Mouse (Mus musculus): ENCODE results near the gene Psg19. TPM values are rescaled to one million over a fixed set of nuclear protein-coding genes. Genes with fewer than 3 reads are reported as not detected.
A peak's percentile ranks its signal among the peaks of the same experiment; 100 is the strongest.

Gene Psg19
- not detected in 2 replicates for polyA plus RNA-seq (2012; rRNA removed)

DNA sequence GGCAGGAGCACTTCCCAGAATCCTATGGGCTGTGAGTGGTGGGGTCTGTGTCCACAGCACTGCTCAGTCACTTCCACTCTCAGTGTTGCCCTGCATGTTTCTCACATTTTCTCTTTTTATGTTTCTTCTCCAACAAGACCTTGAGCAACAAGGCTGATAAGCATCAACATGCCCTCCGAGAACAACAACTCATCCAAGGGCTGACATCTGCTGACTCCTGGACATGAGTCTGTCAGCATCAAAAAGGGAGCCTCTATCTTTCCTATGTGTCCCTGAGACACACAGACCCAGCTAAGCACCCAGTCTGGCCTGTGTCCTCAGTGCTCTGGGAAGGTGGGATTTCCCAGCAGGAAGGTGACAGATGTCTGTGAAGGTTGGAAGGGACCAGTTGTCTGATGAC lies at the start of gene Psg19:
TSS of gene Psg19 (minus strand) at position 101 of the 400 bp plus-strand sequence.
- DNase-seq (ENCODE audit: low read depth in 1 of 2, low spot score in 2 of 2), result no peak
- H3K27ac ChIP-seq (ENCODE audit: insufficient read depth, low read length), result no peak within 1 kb of the TSS
- H3K36me3 ChIP-seq (ENCODE audit: control insufficient read depth, insufficient read depth, low read length), result no peaks in the 10 kb centered on the region
- no peak within 1 kb of the TSS for H3K4me3 ChIP-seq (ENCODE audit: extremely low read depth, insufficient read depth, insufficient read length)
- H3K27me3 ChIP-seq (ENCODE audit: control insufficient read depth, insufficient read depth, low read length), result no peaks in the 10 kb centered on the region
- TF ChIP-seq CTCF (IDR thresholded peaks at IDR 0.05; ENCODE audit: extremely low read depth, insufficient read depth, insufficient read length, insufficient replicate concordance) (no peak), POLR2A (IDR thresholded peaks at IDR 0.05; ENCODE audit: low read depth, low read length) (no peak)
- H3K4me1 ChIP-seq (ENCODE audit: control insufficient read depth, insufficient read depth, insufficient read length), result no peaks in the 10 kb centered on the region
- WGBS, result 80% methylated on average over 1 of the region's 1 CpGs

DNA sequence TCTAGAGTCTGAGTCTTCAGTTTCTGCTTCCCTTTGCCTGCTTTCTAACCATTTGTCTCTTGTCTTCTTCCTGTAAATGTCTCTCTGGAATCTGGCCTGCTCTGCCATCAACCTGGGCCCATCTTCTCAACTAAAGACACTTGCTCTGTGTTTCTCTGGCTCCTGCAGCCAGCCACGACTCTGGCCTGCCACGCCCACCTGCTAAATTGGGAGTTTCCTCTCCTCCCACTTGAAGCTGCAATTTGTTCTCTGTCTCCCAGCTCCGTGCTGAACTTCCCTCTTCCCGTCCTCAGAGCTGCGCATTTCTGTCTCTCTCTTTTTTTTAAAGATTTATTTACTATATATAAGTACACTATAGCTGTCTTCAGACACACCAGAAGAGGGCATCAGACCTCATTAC lies 46.5 kb upstream of the Psg19 start:
- H3K27me3 ChIP-seq (ENCODE audit: control insufficient read depth, insufficient read depth, low read length), result no peaks in the 10 kb centered on the region
- no peak overlapping the region for H3K27ac ChIP-seq (ENCODE audit: insufficient read depth, low read length)
- H3K4me1 ChIP-seq (ENCODE audit: control insufficient read depth, insufficient read depth, insufficient read length), result no peaks in the 10 kb centered on the region
- no peaks in the 10 kb centered on the region for H3K36me3 ChIP-seq (ENCODE audit: control insufficient read depth, insufficient read depth, low read length)
- no peak for TF ChIP-seq CTCF (IDR thresholded peaks at IDR 0.05; ENCODE audit: extremely low read depth, insufficient read depth, insufficient read length, insufficient replicate concordance)
- DNase-seq (ENCODE audit: low read depth in 1 of 2, low spot score in 2 of 2), result no peak
- 37% methylated on average over 5 of the region's 5 CpGs for WGBS
- H3K4me3 ChIP-seq (ENCODE audit: extremely low read depth, insufficient read depth, insufficient read length), result no peak overlapping the region

DNA sequence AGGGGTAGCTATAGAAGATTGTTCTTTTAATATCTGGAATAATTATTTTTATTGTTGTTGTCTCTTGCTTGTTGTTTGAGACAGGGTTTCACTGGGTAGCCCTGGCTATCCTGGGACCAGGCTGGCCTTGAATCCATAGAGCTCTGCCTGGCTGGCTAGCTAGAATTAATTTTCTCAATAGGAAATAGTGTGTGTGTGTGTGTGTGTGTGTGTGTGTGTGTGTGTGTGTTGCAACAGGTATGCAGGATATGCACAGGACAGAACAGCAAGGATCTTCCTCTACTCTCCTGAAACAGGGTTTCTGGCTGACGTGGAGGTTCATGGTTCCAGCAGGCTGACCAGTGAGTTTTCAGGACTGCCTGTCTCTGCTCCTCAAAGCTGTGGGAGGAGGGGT lies 42.9 kb upstream of the Psg19 start:
- no peak overlapping the region for H3K27ac ChIP-seq (ENCODE audit: insufficient read depth, low read length)
- H3K4me1 ChIP-seq (ENCODE audit: control insufficient read depth, insufficient read depth, insufficient read length), result no peaks in the 10 kb centered on the region
- H3K4me3 ChIP-seq (ENCODE audit: extremely low read depth, insufficient read depth, insufficient read length), result no peak overlapping the region
- no peak for DNase-seq (ENCODE audit: low read depth in 1 of 2, low spot score in 2 of 2)
- no peaks in the 10 kb centered on the region for H3K27me3 ChIP-seq (ENCODE audit: control insufficient read depth, insufficient read depth, low read length)
- TF ChIP-seq POLR2A (IDR thresholded peaks at IDR 0.05; ENCODE audit: low read depth, low read length), result no peak
- TF ChIP-seq CTCF (IDR thresholded peaks at IDR 0.05; ENCODE audit: extremely low read depth, insufficient read depth, insufficient read length, insufficient replicate concordance), result no peak
- H3K36me3 ChIP-seq (ENCODE audit: control insufficient read depth, insufficient read depth, low read length), result no peaks in the 10 kb centered on the region
- WGBS, result 87% methylated on average over 1 of the region's 1 CpGs

DNA sequence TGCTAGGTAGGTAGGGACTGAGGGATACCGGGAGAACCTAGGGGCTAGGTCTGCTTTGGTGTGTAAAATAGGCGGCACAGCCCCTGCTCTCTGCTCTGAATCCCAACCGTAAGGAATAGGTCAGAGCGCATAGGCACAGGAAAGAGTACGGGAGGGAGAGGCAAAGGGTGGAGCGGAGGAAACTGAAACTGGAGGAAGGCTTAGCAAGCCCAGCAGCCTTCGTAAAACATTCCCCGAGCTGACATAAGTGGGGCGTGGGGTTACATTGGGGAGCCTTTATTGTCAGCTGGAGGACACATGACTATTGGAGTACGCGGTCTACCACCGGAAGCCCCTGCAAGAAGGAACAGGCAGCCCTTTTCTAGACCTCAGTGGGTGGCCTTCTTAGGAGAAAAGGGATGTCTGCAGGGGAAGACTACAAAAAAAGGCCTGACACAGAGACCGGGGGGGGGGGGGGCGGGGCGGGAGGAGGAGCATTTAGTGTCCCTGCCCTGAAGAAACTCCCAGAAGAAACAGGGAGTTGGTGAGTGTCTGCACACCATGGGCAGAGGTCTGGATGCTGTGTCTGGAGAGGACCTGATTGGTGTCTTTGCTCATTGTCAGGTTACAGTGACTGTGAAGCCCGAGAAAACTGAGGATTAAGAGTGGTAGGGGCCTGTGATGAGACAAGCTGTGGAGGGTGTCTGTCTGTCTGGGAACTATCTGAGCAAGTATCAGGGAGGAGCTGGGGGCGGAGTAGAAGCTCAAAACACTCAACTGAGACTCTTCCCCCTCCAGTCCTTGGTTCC lies 42.3 kb upstream of the Psg19 start:
- Histone ChIP-seq H3K4me3 (ENCODE audit: extremely low read depth, insufficient read depth, insufficient read length) (peak overlapping the region; percentile 31; the same call in 1 of the 2 replicates), H3K27me3 (ENCODE audit: control insufficient read depth, insufficient read depth, low read length) (no peaks in the 10 kb centered on the region), H3K4me1 (ENCODE audit: control insufficient read depth, insufficient read depth, insufficient read length) (no peaks in the 10 kb centered on the region), H3K27ac (ENCODE audit: insufficient read depth, low read length) (peak overlapping the region; percentile 70), H3K36me3 (ENCODE audit: control insufficient read depth, insufficient read depth, low read length) (no peaks in the 10 kb centered on the region)
- peak in 1 of 2 experiments; percentile 7 for DNase-seq (ENCODE audit: low read depth in 1 of 2, low spot score in 2 of 2)
- TF ChIP-seq POLR2A (IDR thresholded peaks at IDR 0.05; ENCODE audit: low read depth, low read length), result no peak
- TF ChIP-seq CTCF (IDR thresholded peaks at IDR 0.05; ENCODE audit: extremely low read depth, insufficient read depth, insufficient read length, insufficient replicate concordance), result no peak
- WGBS, result 6% methylated on average over 14 of the region's 17 CpGs

DNA sequence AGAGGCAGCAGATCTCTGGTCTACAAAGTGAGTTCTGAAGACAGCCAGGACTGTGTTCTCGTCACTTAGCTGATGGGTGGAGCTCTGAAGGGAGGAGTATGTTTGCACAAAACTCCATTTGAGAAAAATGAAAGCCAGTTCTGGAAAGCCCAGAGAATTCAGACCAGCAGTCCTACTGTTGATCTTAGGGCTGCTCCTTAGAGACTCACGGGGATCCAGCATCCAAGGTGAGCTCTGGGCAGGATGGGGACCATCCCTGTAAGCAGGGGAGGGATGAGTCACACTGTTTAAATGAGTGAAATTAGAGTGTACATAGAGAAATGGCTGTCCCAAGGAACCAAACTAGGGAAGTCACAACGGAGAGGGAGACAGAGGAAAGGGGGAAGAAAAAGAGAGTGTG lies 41.5 kb upstream of the Psg19 start, which contains the start of gene Mill2:
TSS of gene Mill2 (plus strand) at position 102 of the 400 bp plus-strand sequence.
- H3K4me1 ChIP-seq (ENCODE audit: control insufficient read depth, insufficient read depth, insufficient read length), result no peaks in the 10 kb centered on the region
- no peaks in the 10 kb centered on the region for H3K27me3 ChIP-seq (ENCODE audit: control insufficient read depth, insufficient read depth, low read length)
- TF ChIP-seq POLR2A (IDR thresholded peaks at IDR 0.05; ENCODE audit: low read depth, low read length), result no peak
- no peak for TF ChIP-seq CTCF (IDR thresholded peaks at IDR 0.05; ENCODE audit: extremely low read depth, insufficient read depth, insufficient read length, insufficient replicate concordance)
- H3K36me3 ChIP-seq (ENCODE audit: control insufficient read depth, insufficient read depth, low read length), result no peaks in the 10 kb centered on the region
- no peak for DNase-seq (ENCODE audit: low read depth in 1 of 2, low spot score in 2 of 2)
- WGBS, result 15% methylated on average over 3 of the region's 3 CpGs
- H3K4me3 ChIP-seq (ENCODE audit: extremely low read depth, insufficient read depth, insufficient read length), result peak within 1 kb of the TSS; percentile 31; the same call in 1 of the 2 replicates
- peak within 1 kb of the TSS; percentile 70 for H3K27ac ChIP-seq (ENCODE audit: insufficient read depth, low read length)

DNA sequence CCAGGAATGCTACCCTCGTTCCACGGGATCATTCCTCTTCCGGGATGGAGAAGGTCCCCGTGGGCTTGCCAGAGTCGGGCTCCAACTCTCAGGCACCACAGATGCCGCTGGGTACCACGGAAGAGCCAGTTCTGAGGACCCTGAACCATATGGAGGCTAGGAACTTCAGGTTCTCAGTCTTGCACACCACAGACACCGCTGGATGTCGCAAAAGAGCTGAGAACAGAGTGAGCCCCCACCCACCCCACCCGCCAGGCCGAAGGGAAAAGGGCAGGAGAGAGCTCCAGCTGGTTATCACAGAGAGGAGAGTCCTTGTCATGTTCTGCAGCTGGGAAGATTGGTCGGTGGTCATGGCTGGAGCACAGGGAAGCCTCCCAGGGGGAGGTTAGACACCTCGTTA lies 34.0 kb upstream of the Psg19 start:
- no peak overlapping the region for H3K4me3 ChIP-seq (ENCODE audit: extremely low read depth, insufficient read depth, insufficient read length)
- WGBS, result 41% methylated on average over 13 of the region's 13 CpGs
- no peaks in the 10 kb centered on the region for H3K36me3 ChIP-seq (ENCODE audit: control insufficient read depth, insufficient read depth, low read length)
- no peak for TF ChIP-seq CTCF (IDR thresholded peaks at IDR 0.05; ENCODE audit: extremely low read depth, insufficient read depth, insufficient read length, insufficient replicate concordance)
- no peak for TF ChIP-seq POLR2A (IDR thresholded peaks at IDR 0.05; ENCODE audit: low read depth, low read length)
- no peaks in the 10 kb centered on the region for H3K4me1 ChIP-seq (ENCODE audit: control insufficient read depth, insufficient read depth, insufficient read length)
- no peaks in the 10 kb centered on the region for H3K27me3 ChIP-seq (ENCODE audit: control insufficient read depth, insufficient read depth, low read length)
- no peak overlapping the region for H3K27ac ChIP-seq (ENCODE audit: insufficient read depth, low read length)
- DNase-seq (ENCODE audit: low read depth in 1 of 2, low spot score in 2 of 2), result no peak

DNA sequence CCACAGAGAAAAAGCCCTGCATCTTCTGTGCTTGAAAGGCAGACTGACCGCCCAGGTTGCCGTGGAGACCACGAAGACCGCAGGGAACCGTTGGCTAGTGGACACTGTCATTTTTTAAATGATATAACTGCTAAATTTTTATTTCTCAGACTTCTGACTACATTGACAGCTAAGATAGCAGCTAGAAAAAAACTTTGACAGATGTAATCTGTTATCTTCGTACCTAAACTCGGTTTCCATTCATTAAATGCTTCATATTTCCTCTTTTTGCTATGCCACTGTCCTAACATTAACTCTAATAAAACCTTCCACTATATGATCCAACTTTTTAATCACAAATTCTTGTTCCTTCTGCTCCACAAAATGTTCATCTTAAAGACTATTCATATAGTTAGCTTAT lies 31.2 kb upstream of the Psg19 start:
- TF ChIP-seq CTCF (IDR thresholded peaks at IDR 0.05; ENCODE audit: extremely low read depth, insufficient read depth, insufficient read length, insufficient replicate concordance) (no peak), POLR2A (IDR thresholded peaks at IDR 0.05; ENCODE audit: low read depth, low read length) (no peak)
- DNase-seq (ENCODE audit: low read depth in 1 of 2, low spot score in 2 of 2), result no peak
- Histone ChIP-seq H3K27me3 (ENCODE audit: control insufficient read depth, insufficient read depth, low read length) (no peaks in the 10 kb centered on the region), H3K4me1 (ENCODE audit: control insufficient read depth, insufficient read depth, insufficient read length) (no peaks in the 10 kb centered on the region), H3K4me3 (ENCODE audit: extremely low read depth, insufficient read depth, insufficient read length) (no peak overlapping the region), H3K36me3 (ENCODE audit: control insufficient read depth, insufficient read depth, low read length) (no peaks in the 10 kb centered on the region), H3K27ac (ENCODE audit: insufficient read depth, low read length) (no peak overlapping the region)
- WGBS, result 83% methylated on average over 7 of the region's 7 CpGs

All from spleen, adult 2 months (tissue).